Mouse (Mus musculus) embryonic facial prominence, embryonic 14.5 days (tissue): Measurements from ENCODE around the gene Fam117a. TPM values are rescaled to one million over a fixed set of nuclear protein-coding genes. Genes with fewer than 3 reads are reported as not detected.

Source experiments
- ATAC-seq: fragments of 200-750 bp; cut with Nextera tagmentation; 2 replicates; pipeline ENCODE4 v1.8.0; 2017; ENCODE audit warnings: low read depth, moderate number of reproducible peaks, moderate TSS enrichment
- DNase-seq: peaks from one replicate; pipeline ENCODE4 v3.0.0-alpha.2; 2015; ENCODE audit warnings: low spot score
- H3K27ac ChIP-seq: fragments of 300-500 bp; sonication (generic); replicated peaks from 2 replicates; pipeline ENCODE4 v1.5.1; 2014; ENCODE audit warnings: low read depth, mild to moderate bottlenecking, low read length, moderate library complexity
- H3K27me3 ChIP-seq: fragments of 300-500 bp; sonication (generic); replicated peaks from 2 replicates; pipeline ENCODE4 v1.6.1; 2014; ENCODE audit warnings: low read length; ENCODE audit not compliant: control insufficient read depth, insufficient read depth
- H3K36me3 ChIP-seq: fragments of 300-500 bp; sonication (generic); 2 replicates; pipeline ENCODE4 v1.6.1; 2014; ENCODE audit warnings: low read length, mixed read lengths; ENCODE audit not compliant: control insufficient read depth, insufficient read depth
- H3K4me1 ChIP-seq: fragments of 300-500 bp; sonication (generic); 2 replicates; pipeline ENCODE4 v1.6.1; 2014; ENCODE audit warnings: antibody characterized with exemption, low read length; ENCODE audit not compliant: control insufficient read depth, insufficient read depth
- H3K4me2 ChIP-seq: fragments of 300-500 bp; sonication (generic); 2 replicates; pipeline ENCODE4 v1.6.1; 2014; ENCODE audit warnings: low read depth, mild to moderate bottlenecking, low read length, moderate library complexity, mixed read lengths
- H3K4me3 ChIP-seq: fragments of 300-500 bp; sonication (generic); 2 replicates; pipeline ENCODE4 v1.5.1; 2014; ENCODE audit warnings: low read depth, mild to moderate bottlenecking, low read length
- H3K9ac ChIP-seq: fragments of 300-500 bp; sonication (generic); 2 replicates; pipeline ENCODE4 v1.6.1; 2014; ENCODE audit warnings: low read depth, mild to moderate bottlenecking, low read length, moderate library complexity, mixed read lengths
- H3K9me3 ChIP-seq: fragments of 300-500 bp; sonication (generic); 2 replicates; pipeline ENCODE4 v1.6.1; 2016; ENCODE audit warnings: low read length; ENCODE audit not compliant: control insufficient read depth
- WGBS: fragments of 180-500 bp; shearing (Covaris S2); extraction: QIAGEN DNeasy Blood & Tissue Kit; methylation state at CpG from one replicate; pipeline ENCODE4 v1.1.7; 2014; 5-methylcytosine and 5-hydroxymethylcytosine counted together
- polyA plus RNA-seq: library from polyadenylated mRNA; unstranded; fragments of >200 nt; fragmentation: Nextera tagmentation; extraction: Ambion mirVana; gene quantifications from 2 replicates; pipeline ENCODE4 v1.2.1, GENCODE M21; 2014

Gene Fam117a
- polyA plus RNA-seq, 1 experiment from 2014 or later = 15.5 TPM

DNA sequence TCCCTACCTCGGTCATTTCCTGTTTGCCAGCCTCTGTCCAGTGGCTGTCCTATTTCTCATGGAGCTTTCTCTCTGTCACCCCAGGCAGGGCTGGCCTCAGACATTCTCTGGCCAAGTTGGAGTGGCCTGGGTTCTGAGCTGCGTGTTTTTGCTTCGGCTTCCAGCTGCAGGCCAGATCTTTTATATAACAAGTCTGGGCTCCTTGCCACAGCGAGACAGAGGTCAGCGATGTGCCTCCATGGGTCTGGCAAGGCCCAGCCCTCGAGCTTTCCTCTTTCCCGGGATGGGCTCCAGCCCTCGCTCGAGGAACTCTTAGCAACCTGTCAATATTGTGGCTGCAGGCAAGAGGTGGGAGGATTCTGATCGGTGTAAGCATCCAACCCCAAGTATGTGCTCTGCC lies 28.8 kb downstream of the Fam117a start:
- Histone ChIP-seq H3K4me3 (no peak overlapping the region), H3K9me3 (no peaks in the 10 kb centered on the region), H3K4me1 (peaks cover 4% of the 10 kb centered on the region; the same call in 1 of the 2 replicates), H3K27ac (peak overlapping the region; percentile 66; the same call in 1 of the 2 replicates), H3K9ac (no peak overlapping the region), H3K27me3 (no peaks in the 10 kb centered on the region), H3K36me3 (peaks cover 4% of the 10 kb centered on the region; the same call in 1 of the 2 replicates), H3K4me2 (no peak overlapping the region)
- ATAC-seq (no peak), DNase-seq (peak; percentile 50)
- 68% methylated on average over 10 of the region's 10 CpGs for WGBS

DNA sequence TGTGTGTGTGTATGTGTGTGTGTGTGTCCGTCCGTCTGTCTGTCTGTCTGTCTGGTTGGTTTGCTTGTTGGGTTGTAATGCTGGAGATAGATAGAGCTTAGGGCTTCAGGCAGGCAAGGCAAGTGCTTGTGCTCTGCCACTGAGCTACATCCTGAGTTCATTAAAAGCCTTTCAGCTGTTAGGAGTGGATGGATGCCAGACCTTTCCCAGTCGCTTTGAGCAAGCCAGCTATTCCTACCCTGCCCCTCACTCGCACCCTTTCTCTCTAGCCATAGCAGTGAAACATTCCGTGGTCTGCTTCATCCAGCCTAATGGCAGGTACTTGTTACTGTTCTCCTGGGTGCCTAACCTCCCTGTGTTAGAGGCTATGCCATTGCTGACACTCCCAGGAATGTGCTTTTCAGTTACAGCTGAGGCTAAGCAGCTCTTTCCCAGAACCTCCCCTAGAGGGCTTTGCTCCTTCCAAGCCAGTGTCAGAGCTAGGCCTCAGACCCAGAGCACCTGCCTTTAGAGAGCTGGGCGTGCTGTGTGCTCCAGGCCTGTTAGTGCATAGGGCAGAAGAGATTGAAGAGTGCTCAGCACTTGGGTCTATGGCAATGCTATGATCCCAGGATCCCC lies 29.6 kb downstream of the Fam117a start:
- Histone ChIP-seq H3K27ac (peak overlapping the region; percentile 66), H3K4me1 (peaks cover 4% of the 10 kb centered on the region; the same call in 1 of the 2 replicates)

DNA sequence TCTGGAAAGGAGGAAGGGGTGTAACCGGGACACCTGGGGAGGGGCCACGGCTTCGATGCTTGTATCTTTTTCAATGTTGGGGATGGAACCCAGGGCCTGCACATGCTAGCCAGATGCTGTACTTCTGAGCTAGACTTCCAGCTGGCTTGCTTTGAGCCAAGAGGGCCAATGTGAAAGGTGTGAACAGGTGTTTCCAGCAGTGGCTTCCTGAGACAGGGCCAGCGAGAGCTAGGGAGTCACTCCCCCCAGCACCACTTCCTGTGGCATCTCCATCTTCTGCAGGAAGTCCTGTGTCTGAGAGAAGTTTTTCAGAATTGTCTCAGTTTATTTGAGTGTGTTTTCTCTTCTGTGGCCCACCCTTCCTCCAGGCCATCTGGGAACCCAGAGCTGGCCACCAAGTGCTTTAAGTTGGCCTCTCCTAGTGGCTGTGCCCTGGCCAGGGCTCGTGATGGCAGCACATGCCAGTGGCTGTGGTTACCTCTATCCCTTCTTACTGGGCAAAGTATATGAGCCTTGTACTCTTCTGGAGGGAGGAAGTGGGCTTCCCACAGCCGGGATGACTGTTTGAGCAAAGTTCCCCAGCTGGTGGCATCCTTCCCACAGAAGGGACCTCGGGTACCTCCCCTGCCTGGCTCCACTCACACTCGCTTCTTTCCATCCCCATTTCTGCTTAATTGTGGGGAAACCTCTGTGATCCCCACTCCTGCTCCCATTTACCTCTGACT lies 30.4 kb downstream of the Fam117a start:
- DNase-seq = no peak
- H3K9ac ChIP-seq = no peak overlapping the region
- ATAC-seq = no peak
- H3K4me3 ChIP-seq = no peak overlapping the region
- WGBS = 73% methylated on average over 8 of the region's 8 CpGs
- H3K4me1 ChIP-seq = peaks cover 4% of the 10 kb centered on the region; the same call in 1 of the 2 replicates
- H3K27me3 ChIP-seq = no peaks in the 10 kb centered on the region
- H3K27ac ChIP-seq = peak overlapping the region; percentile 66; the same call in 1 of the 2 replicates
- no peaks in the 10 kb centered on the region for H3K9me3 ChIP-seq
- H3K36me3 ChIP-seq = peaks cover 13% of the 10 kb centered on the region
- no peak overlapping the region for H3K4me2 ChIP-seq

More for the DNA sequence above, 29.6 kb downstream of the Fam117a start:
- 61% methylated on average over 6 of the region's 6 CpGs for WGBS
- H3K36me3 ChIP-seq = peaks cover 7% of the 10 kb centered on the region; the same call in 1 of the 2 replicates
- H3K4me3 ChIP-seq = no peak overlapping the region
- DNase-seq (peak; percentile 70), ATAC-seq (peak; percentile 38; the same call in 1 of the 2 replicates)
- H3K9ac ChIP-seq = no peak overlapping the region
- no peaks in the 10 kb centered on the region for H3K9me3 ChIP-seq
- H3K4me2 ChIP-seq = no peak overlapping the region
- H3K27me3 ChIP-seq = no peaks in the 10 kb centered on the region

DNA sequence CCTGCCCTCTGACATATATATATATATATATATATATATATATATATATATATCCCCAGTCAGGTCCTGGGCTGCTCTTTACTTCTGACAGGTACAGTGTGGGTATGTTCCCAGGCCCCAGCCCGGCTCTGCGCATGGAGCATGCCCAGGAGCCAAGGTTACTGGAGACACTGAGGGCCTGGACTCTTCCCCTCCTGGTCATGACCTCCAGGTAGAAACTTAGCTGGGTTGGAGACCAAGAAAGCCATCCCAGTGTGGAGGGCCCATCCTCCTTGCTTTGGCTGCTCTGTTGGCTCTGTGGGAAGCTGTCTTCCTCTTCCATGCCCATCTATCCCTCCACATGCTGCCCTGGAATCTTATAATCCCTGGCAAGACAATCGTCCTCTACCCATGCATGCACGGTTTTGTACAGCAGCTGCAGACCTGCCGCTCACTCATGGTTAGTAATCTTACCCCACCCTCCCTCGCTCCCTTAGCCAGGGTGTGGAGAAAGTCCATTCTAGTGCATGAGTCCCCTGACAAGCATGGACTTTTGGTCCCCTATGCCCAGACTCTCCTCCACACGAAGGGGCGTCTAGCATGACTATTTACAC lies 31.5 kb downstream of the Fam117a start:
- H3K4me3 ChIP-seq = no peak overlapping the region
- H3K27me3 ChIP-seq = no peaks in the 10 kb centered on the region
- 87% methylated on average over 8 of the region's 8 CpGs for WGBS
- ATAC-seq (no peak), DNase-seq (no peak)
- H3K9ac ChIP-seq = no peak overlapping the region
- peaks cover 25% of the 10 kb centered on the region for H3K36me3 ChIP-seq
- H3K4me1 ChIP-seq = peaks cover 4% of the 10 kb centered on the region; the same call in 1 of the 2 replicates
- no peaks in the 10 kb centered on the region for H3K9me3 ChIP-seq
- H3K4me2 ChIP-seq = no peak overlapping the region
- H3K27ac ChIP-seq = no peak overlapping the region

DNA sequence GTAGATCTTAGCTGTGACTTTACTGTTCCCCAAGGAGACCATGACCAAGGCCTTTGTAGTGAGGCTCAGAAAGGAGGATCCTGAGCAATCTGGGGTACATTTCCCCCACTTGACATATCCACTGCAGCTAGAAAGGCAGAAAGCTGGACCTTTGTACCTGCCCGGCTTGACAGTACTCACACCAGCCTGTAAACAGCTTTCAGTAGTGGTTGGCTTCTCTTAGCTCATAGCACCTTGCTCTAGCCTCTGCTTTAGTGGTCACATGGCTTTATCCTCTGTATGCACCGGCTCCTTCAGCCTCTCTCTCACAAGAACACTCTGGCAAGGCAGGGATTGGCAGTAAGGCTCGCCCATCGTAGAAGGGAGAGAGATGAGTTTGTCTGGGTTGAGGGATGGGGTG lies 32.1 kb downstream of the Fam117a start:
- Histone ChIP-seq H3K36me3 (peaks cover 30% of the 10 kb centered on the region), H3K27ac (no peak overlapping the region), H3K4me3 (no peak overlapping the region), H3K4me2 (no peak overlapping the region), H3K27me3 (no peaks in the 10 kb centered on the region), H3K4me1 (peaks cover 4% of the 10 kb centered on the region; the same call in 1 of the 2 replicates), H3K9me3 (no peaks in the 10 kb centered on the region), H3K9ac (no peak overlapping the region)
- ATAC-seq (no peak), DNase-seq (no peak)
- WGBS = 95% methylated on average over 4 of the region's 4 CpGs

DNA sequence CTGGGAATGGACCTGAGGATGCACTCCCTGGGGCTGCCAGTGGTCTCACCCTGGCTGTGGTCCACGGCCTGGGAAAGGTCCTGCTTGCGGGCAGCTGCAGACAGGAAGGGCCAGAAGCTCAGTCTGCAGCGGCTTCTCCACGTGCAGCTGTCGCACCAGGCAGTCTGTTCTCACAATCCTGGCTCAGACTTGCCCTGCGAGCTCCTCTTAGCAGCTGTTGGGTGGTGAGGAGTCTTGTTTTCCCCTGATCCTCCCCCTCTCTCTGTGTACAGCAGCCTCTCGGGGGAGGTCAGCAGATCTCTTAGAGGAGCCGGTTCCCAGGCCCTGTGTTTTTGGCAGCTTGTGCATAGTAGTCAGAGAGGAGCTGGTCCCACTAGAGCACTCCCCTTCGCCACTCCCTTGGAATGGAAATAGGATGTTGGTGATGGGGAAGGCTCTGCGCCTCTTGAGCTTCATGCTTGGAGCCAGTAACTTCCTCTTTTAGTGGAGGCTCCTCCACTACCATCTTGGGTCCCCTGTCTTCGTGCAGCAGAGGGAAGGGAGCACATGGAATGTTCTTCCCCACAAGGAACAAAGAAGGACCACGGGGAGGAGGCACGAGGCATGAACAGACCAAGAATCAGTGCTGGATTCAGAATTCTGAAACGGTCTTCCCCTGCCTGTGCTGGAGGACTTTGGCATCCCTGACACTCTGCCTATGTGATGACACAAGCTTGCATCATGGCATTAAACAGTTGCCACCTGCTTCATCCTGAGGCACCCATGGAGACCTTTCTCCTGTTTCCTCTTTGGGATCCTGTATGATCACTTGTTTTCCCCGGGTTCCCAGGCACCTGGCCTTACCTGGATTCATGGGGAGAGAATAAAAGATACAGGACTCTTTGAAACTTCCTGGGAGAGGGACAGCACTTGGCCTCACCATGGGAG lies 33.4 kb downstream of the Fam117a start:
- no peak overlapping the region; the same call in 1 of the 2 replicates for H3K27ac ChIP-seq

DNA sequence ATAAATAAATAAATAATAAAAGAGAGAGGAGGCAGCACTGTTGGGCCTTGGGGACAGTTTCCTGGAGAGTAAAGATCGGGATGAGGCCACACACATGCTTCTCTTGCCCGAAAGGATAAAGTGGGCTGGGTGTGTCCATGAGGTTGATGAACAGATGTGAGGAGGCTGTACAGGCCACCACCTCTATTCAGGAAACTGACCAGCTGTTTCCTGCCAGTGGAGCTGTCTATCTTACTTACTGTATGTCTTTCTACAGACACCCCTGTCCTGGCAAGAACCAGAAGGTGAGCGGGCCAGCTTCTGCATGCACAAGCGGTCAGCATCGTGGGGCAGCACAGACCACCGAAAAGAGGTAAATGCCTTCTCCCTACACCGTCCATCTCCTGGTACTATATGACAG lies 34.4 kb downstream of the Fam117a start:
- Histone ChIP-seq H3K4me2 (no peak overlapping the region), H3K4me1 (peaks cover 4% of the 10 kb centered on the region; the same call in 1 of the 2 replicates), H3K36me3 (peaks cover 49% of the 10 kb centered on the region), H3K27ac (no peak overlapping the region), H3K9me3 (no peaks in the 10 kb centered on the region), H3K9ac (no peak overlapping the region), H3K27me3 (no peaks in the 10 kb centered on the region), H3K4me3 (no peak overlapping the region)
- ATAC-seq (no peak), DNase-seq (no peak)
- 94% methylated on average over 7 of the region's 7 CpGs for whole genome bisulfite sequencing

More for the DNA sequence above, 33.4 kb downstream of the Fam117a start:
- peak; percentile 88 for ATAC-seq
- peaks cover 4% of the 10 kb centered on the region; the same call in 1 of the 2 replicates for H3K4me1 ChIP-seq
- no peak overlapping the region for H3K4me2 ChIP-seq
- no peaks in the 10 kb centered on the region for H3K27me3 ChIP-seq
- DNase-seq = peak; percentile 90
- H3K36me3 ChIP-seq = peaks cover 39% of the 10 kb centered on the region
- H3K9me3 ChIP-seq = no peaks in the 10 kb centered on the region
- no peak overlapping the region for H3K4me3 ChIP-seq
- no peak overlapping the region for H3K9ac ChIP-seq
- WGBS = 59% methylated on average over 14 of the region's 15 CpGs

DNA sequence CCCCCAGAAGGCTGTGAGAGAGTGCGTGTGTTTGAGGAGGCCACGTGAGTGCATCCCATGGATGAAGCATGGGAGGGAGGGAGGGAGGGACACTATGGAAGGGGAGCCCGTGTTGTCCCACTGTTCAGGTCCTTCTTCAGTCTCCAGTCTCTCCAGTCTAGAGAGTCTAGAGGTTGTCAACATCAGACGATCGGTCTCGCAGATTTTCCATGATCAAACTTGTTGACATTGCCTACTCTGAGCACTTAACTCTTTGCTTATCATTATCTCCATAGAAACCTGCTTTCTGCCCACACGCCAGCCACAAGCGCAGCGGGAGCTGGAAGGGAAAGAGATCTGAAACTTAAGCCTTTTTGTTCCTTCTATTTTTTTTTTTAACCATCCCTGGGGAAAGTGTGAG lies 42.1 kb downstream of the Fam117a start:
- H3K9me3 ChIP-seq = no peaks in the 10 kb centered on the region
- ATAC-seq = no peak
- WGBS = 76% methylated on average over 9 of the region's 9 CpGs
- no peak overlapping the region for H3K9ac ChIP-seq
- peaks cover 66% of the 10 kb centered on the region for H3K36me3 ChIP-seq
- no peak overlapping the region for H3K4me3 ChIP-seq
- H3K27ac ChIP-seq = no peak overlapping the region
- no peaks in the 10 kb centered on the region for H3K27me3 ChIP-seq
- H3K4me1 ChIP-seq = no peaks in the 10 kb centered on the region
- DNase-seq = no peak
- no peak overlapping the region for H3K4me2 ChIP-seq
